Comparison of ENCODE assay signal across 13 mouse cellular contexts in the genomic region with DNA sequence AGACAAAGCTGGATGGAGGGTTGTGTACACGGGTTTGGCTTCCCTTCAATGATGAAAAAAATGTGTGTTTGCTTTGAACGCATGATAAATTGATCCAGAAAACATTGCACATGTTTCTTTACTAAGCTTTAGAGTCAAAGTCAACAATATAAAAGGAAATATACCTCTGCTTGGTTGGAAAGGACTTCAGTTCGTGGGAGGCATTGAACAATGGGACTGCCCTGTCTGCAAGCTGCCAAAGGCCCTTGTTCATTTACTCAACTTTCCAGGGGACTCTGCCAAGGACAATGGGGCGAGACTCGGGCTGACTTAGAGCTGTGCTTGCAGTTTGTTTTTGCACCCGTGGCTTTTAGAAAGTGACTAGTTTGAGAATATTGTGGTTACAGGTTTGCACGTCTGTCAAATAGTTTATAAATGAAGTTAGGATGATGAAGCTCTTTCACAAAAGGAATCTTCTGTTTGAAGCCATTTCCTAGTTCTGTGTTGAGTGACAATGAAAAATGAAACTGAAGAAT.
"Had no signal": no experiment of that assay in that cellular context is flagged by ENCODE, and none has a peak within 500 bp of the region (broad histone marks: within the 10 kb centered on the region; RNA-seq: fewer than 3 reads in every experiment).

No protein-coding gene starts in this region.

- H3K27me3 ChIP-seq: midbrain, embryonic 15.5 days had no signal

- DNase-seq: kidney, adult 18-20 months; kidney, postnatal 25 days; layer of hippocampus, adult 9-11 months; lung, postnatal 14 days; thymus, adult 18-20 months; thymus, postnatal 36 days had no signal

- H3K9me3 ChIP-seq: liver, embryonic 12.5 days; liver, embryonic 15.5 days; midbrain, embryonic 12.5 days; midbrain, embryonic 15.5 days had no signal

- H3K4me2 ChIP-seq: liver, embryonic 12.5 days; liver, embryonic 15.5 days; midbrain, embryonic 12.5 days; midbrain, embryonic 15.5 days had no signal

- H3K27ac ChIP-seq: kidney, postnatal 0 days; layer of hippocampus, adult 2 months; liver, embryonic 12.5 days; liver, embryonic 15.5 days; macrophage; midbrain, embryonic 12.5 days; midbrain, embryonic 15.5 days had no signal

- H3K4me3 ChIP-seq: layer of hippocampus, adult 2 months; liver, embryonic 12.5 days; liver, embryonic 15.5 days; midbrain, embryonic 12.5 days; midbrain, embryonic 15.5 days had no signal

- ATAC-seq: liver, embryonic 12.5 days; midbrain, embryonic 15.5 days had no signal

- H3K9ac ChIP-seq: liver, embryonic 12.5 days; liver, embryonic 15.5 days; midbrain, embryonic 12.5 days; midbrain, embryonic 15.5 days had no signal

- H3K36me3 ChIP-seq: liver, embryonic 12.5 days; liver, embryonic 15.5 days; midbrain, embryonic 12.5 days; midbrain, embryonic 15.5 days had no signal
